Mouse (Mus musculus): Measurements from ENCODE around the gene Rbl1. TPM values are rescaled to one million over a fixed set of nuclear protein-coding genes. Genes with fewer than 3 reads are reported as not detected.

The Rbl1 gene
- polyA plus RNA-seq, 1 experiment: 3.2 TPM

DNA sequence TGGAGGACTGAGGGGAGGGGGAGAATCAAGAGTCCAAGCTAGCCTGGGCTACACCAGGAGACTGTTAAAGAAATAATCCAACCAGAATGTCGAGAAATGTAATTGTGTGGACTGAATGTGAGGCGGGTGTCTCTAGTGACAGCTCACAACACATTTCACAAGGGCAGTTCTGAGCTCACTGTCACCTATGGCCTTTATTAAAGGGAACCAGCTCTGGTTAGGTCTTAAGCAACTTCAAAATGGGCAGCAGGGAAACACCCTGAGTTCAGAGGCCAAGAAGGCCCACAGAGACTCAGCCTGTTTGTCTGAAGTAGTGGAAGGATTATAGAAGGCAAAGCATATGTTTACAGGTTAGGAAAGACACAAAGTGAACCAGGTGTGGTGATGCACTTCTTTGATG, 51.1 kb downstream of the Rbl1 start:
- H3K27ac ChIP-seq (ENCODE audit: insufficient read depth, low read depth, low read length): no peak overlapping the region
- no peak for DNase-seq
- no peaks in the 10 kb centered on the region for H3K27me3 ChIP-seq (replicated peaks; ENCODE audit: control insufficient read depth, insufficient read depth, low read length)
- no peak overlapping the region for H3K4me3 ChIP-seq (ENCODE audit: insufficient read depth, low read depth, low read length)
- no peaks in the 10 kb centered on the region for H3K36me3 ChIP-seq (ENCODE audit: control insufficient read depth, insufficient read depth, low read length)
- WGBS: 85% methylated on average over 2 of the region's 2 CpGs
- H3K4me1 ChIP-seq (ENCODE audit: control insufficient read depth, insufficient read depth, low read length): no peaks in the 10 kb centered on the region
- TF ChIP-seq POLR2A (IDR thresholded peaks at IDR 0.05; ENCODE audit: low read depth, low read length): no peak
- no peak for TF ChIP-seq CTCF (conservative IDR thresholded peaks at IDR 0.05; ENCODE audit: insufficient read depth, insufficient read length, low read depth, low read length)

GRCm38 (mm10) chr2:157148417-157148816, 55.9 kb downstream of the Rbl1 start:
- no peak for DNase-seq
- WGBS: 93% methylated on average over 5 of the region's 5 CpGs
- no peak overlapping the region for H3K27ac ChIP-seq (ENCODE audit: insufficient read depth, low read depth, low read length)
- H3K36me3 ChIP-seq (ENCODE audit: control insufficient read depth, insufficient read depth, low read length): no peaks in the 10 kb centered on the region
- TF ChIP-seq CTCF (conservative IDR thresholded peaks at IDR 0.05; ENCODE audit: insufficient read depth, insufficient read length, low read depth, low read length) (no peak), POLR2A (IDR thresholded peaks at IDR 0.05; ENCODE audit: low read depth, low read length) (no peak)
- H3K4me3 ChIP-seq (ENCODE audit: insufficient read depth, low read depth, low read length): no peak overlapping the region
- H3K4me1 ChIP-seq (ENCODE audit: control insufficient read depth, insufficient read depth, low read length): no peaks in the 10 kb centered on the region
- H3K27me3 ChIP-seq (replicated peaks; ENCODE audit: control insufficient read depth, insufficient read depth, low read length): no peaks in the 10 kb centered on the region

DNA sequence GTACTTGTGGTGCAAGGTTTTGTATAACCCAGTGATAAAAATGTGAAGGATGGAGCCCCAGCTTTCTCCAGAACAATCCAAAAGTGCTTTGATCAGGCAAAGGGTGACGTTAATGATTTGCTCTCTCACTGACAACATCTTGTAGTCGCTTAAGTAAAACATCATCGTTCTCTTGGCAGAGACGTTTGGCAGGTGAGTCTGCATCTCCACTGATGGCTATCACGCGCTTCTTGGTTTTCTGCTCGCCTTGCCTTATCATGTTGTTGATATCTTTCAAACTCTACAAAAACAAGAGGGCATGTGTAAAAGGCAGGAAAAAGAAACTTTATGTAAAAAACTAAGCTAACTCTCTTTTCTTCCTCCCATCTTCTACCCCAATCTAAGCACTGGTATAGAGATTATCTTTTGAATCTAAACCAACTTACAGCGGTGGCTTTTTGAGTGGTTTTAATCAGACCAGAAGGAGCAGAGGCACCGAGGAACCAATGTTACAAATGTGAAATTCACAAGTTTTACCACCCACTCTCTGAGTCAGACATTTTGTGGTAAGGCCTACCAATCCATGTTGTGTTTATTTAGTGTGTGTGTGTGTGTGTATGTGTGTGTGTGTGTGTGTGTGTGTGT, 56.8 kb downstream of the Rbl1 start:
- no peak overlapping the region for H3K4me3 ChIP-seq (ENCODE audit: insufficient read depth, low read depth, low read length)
- H3K4me1 ChIP-seq (ENCODE audit: control insufficient read depth, insufficient read depth, low read length): no peaks in the 10 kb centered on the region
- 75% methylated on average over 9 of the region's 9 CpGs for WGBS
- no peak overlapping the region for H3K27ac ChIP-seq (ENCODE audit: insufficient read depth, low read depth, low read length)
- no peak for DNase-seq
- TF ChIP-seq POLR2A (IDR thresholded peaks at IDR 0.05; ENCODE audit: low read depth, low read length): no peak
- no peak for TF ChIP-seq CTCF (conservative IDR thresholded peaks at IDR 0.05; ENCODE audit: insufficient read depth, insufficient read length, low read depth, low read length)
- no peaks in the 10 kb centered on the region for H3K36me3 ChIP-seq (ENCODE audit: control insufficient read depth, insufficient read depth, low read length)
- H3K27me3 ChIP-seq (replicated peaks; ENCODE audit: control insufficient read depth, insufficient read depth, low read length): no peaks in the 10 kb centered on the region

GRCm38 (mm10) chr2:157145173-157145572, 59.2 kb downstream of the Rbl1 start:
- Histone ChIP-seq H3K27ac (ENCODE audit: insufficient read depth, low read depth, low read length) (no peak overlapping the region), H3K4me3 (ENCODE audit: insufficient read depth, low read depth, low read length) (no peak overlapping the region), H3K36me3 (ENCODE audit: control insufficient read depth, insufficient read depth, low read length) (no peaks in the 10 kb centered on the region), H3K4me1 (ENCODE audit: control insufficient read depth, insufficient read depth, low read length) (no peaks in the 10 kb centered on the region), H3K27me3 (replicated peaks; ENCODE audit: control insufficient read depth, insufficient read depth, low read length) (no peaks in the 10 kb centered on the region)
- 55% methylated on average over 1 of the region's 1 CpGs for WGBS
- TF ChIP-seq POLR2A (IDR thresholded peaks at IDR 0.05; ENCODE audit: low read depth, low read length): no peak
- TF ChIP-seq CTCF (conservative IDR thresholded peaks at IDR 0.05; ENCODE audit: insufficient read depth, insufficient read length, low read depth, low read length): no peak
- no peak for DNase-seq

DNA sequence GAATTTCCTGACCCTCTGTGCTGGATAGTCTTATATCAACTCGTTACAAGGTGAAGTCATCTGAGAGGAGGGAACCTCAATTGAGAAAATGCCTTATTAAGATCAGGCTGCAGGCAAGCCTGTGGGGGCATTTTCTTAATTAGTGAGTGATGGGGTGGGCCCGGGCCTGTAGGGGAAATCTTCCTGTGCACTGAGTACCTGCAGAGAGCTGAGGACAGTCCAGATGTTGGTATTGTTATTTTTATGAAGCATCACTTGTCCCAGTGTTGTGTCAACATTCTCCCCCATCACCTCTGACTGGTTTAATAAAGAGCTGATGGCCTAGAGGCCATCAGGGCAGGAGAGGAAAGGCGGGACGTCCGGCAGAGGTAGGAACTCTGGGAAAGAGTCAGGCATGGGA, 60.2 kb downstream of the Rbl1 start:
- DNase-seq: no peak
- Histone ChIP-seq H3K4me3 (ENCODE audit: insufficient read depth, low read depth, low read length) (no peak overlapping the region), H3K27ac (ENCODE audit: insufficient read depth, low read depth, low read length) (no peak overlapping the region), H3K27me3 (replicated peaks; ENCODE audit: control insufficient read depth, insufficient read depth, low read length) (no peaks in the 10 kb centered on the region), H3K36me3 (ENCODE audit: control insufficient read depth, insufficient read depth, low read length) (no peaks in the 10 kb centered on the region), H3K4me1 (ENCODE audit: control insufficient read depth, insufficient read depth, low read length) (no peaks in the 10 kb centered on the region)
- TF ChIP-seq POLR2A (IDR thresholded peaks at IDR 0.05; ENCODE audit: low read depth, low read length): no peak
- no peak for TF ChIP-seq CTCF (conservative IDR thresholded peaks at IDR 0.05; ENCODE audit: insufficient read depth, insufficient read length, low read depth, low read length)
- WGBS: 73% methylated on average over 5 of the region's 5 CpGs

GRCm38 (mm10) chr2:157141962-157142361, 62.4 kb downstream of the Rbl1 start:
- Histone ChIP-seq H3K4me1 (ENCODE audit: control insufficient read depth, insufficient read depth, low read length) (no peaks in the 10 kb centered on the region), H3K36me3 (ENCODE audit: control insufficient read depth, insufficient read depth, low read length) (no peaks in the 10 kb centered on the region), H3K27me3 (replicated peaks; ENCODE audit: control insufficient read depth, insufficient read depth, low read length) (no peaks in the 10 kb centered on the region), H3K27ac (ENCODE audit: insufficient read depth, low read depth, low read length) (no peak overlapping the region), H3K4me3 (ENCODE audit: insufficient read depth, low read depth, low read length) (no peak overlapping the region)
- no peak for DNase-seq
- 82% methylated on average over 4 of the region's 4 CpGs for WGBS
- no peak for TF ChIP-seq POLR2A (IDR thresholded peaks at IDR 0.05; ENCODE audit: low read depth, low read length)
- TF ChIP-seq CTCF (conservative IDR thresholded peaks at IDR 0.05; ENCODE audit: insufficient read depth, insufficient read length, low read depth, low read length): no peak

DNA sequence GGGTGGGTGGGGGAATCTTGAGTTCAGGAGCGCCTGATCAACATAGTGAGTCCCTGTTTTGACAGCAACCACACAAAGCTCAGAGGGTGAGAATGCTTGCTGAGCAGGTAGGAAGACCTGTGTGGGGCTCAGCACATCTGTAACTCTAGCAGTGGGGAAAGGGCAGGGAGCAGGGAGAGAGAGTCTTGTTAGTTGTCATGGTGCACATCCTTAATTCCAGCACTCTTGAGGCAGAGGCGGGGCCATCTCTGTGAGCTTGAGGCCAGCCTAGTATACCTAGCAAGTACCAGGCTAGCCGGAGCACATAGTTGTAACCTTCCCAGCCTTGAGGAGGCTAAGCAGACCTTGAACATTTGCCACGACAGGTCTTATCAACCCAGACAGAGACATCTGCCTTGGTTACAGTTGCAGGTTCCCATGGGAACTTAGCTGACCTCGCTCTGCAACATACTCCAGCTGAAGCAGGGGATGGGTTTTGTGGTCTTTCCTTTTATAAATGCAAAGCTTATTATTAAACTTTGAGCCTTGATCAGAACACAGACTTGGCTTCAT, 65.0 kb downstream of the Rbl1 start:
- no peak for DNase-seq
- Histone ChIP-seq H3K27me3 (replicated peaks; ENCODE audit: control insufficient read depth, insufficient read depth, low read length) (no peaks in the 10 kb centered on the region), H3K36me3 (ENCODE audit: control insufficient read depth, insufficient read depth, low read length) (no peaks in the 10 kb centered on the region), H3K4me1 (ENCODE audit: control insufficient read depth, insufficient read depth, low read length) (no peaks in the 10 kb centered on the region), H3K27ac (ENCODE audit: insufficient read depth, low read depth, low read length) (no peak overlapping the region), H3K4me3 (ENCODE audit: insufficient read depth, low read depth, low read length) (no peak overlapping the region)
- WGBS: 92% methylated on average over 5 of the region's 5 CpGs
- TF ChIP-seq CTCF (conservative IDR thresholded peaks at IDR 0.05; ENCODE audit: insufficient read depth, insufficient read length, low read depth, low read length) (no peak), POLR2A (IDR thresholded peaks at IDR 0.05; ENCODE audit: low read depth, low read length) (no peak)

All from kidney, adult 2 months (tissue).